Mouse (Mus musculus): ENCODE results near the gene Txk. TPM values are rescaled to one million over a fixed set of nuclear protein-coding genes. Genes with fewer than 3 reads are reported as not detected.

The Txk gene
- 0.03 TPM in 1 of 2 replicates, not detected in the other for polyA plus RNA-seq (2014; fragmentation: Nextera tagmentation; extraction: Ambion mirVana)

- no peak for DNase-seq (ENCODE audit: low spot score)
- ATAC-seq (ENCODE audit: insufficient number of reproducible peaks, low FRiP score, low TSS enrichment, low read depth): no peak
- Histone ChIP-seq H3K36me3 (ENCODE audit: control insufficient read depth, insufficient read depth, low read length) (no peaks in the 10 kb centered on the region), H3K4me1 (ENCODE audit: control insufficient read depth, insufficient read depth, low read length) (no peaks in the 10 kb centered on the region), H3K27me3 (ENCODE audit: control insufficient read depth, insufficient read depth, low read length) (no peaks in the 10 kb centered on the region), H3K27ac (replicated peaks; ENCODE audit: low read depth, low read length) (no peak within 1 kb of the TSS), H3K9ac (ENCODE audit: low read length) (no peak within 1 kb of the TSS), H3K9me3 (ENCODE audit: control insufficient read depth, low read length) (no peaks in the 10 kb centered on the region), H3K4me3 (ENCODE audit: low read depth, low read length) (no peak within 1 kb of the TSS), H3K4me2 (ENCODE audit: low read depth, severe bottlenecking) (no peak within 1 kb of the TSS)
- 85% methylated on average over 5 of the region's 5 CpGs for WGBS
Measured at GRCm38 (mm10) chr5:72752585-72752984, at the start of gene Txk. Gene Txk, minus strand, starts transcription at chr5:72752777.

- H3K27me3 ChIP-seq (ENCODE audit: control insufficient read depth, insufficient read depth, low read length): no peaks in the 10 kb centered on the region
- H3K4me2 ChIP-seq (ENCODE audit: low read depth, severe bottlenecking): no peak overlapping the region
- ATAC-seq (ENCODE audit: insufficient number of reproducible peaks, low FRiP score, low TSS enrichment, low read depth) (no peak), DNase-seq (ENCODE audit: low spot score) (no peak)
- no peaks in the 10 kb centered on the region for H3K9me3 ChIP-seq (ENCODE audit: control insufficient read depth, low read length)
- no peak overlapping the region for H3K9ac ChIP-seq (ENCODE audit: low read length)
- no peaks in the 10 kb centered on the region for H3K4me1 ChIP-seq (ENCODE audit: control insufficient read depth, insufficient read depth, low read length)
- no peak overlapping the region for H3K27ac ChIP-seq (replicated peaks; ENCODE audit: low read depth, low read length)
- 77% methylated on average over 4 of the region's 4 CpGs for WGBS
- H3K4me3 ChIP-seq (ENCODE audit: low read depth, low read length): no peak overlapping the region
- no peaks in the 10 kb centered on the region for H3K36me3 ChIP-seq (ENCODE audit: control insufficient read depth, insufficient read depth, low read length)
Measured at GRCm38 (mm10) chr5:72798563-72798962, 46.0 kb upstream of the Txk start.

- no peaks in the 10 kb centered on the region for H3K27me3 ChIP-seq (ENCODE audit: control insufficient read depth, insufficient read depth, low read length)
- H3K9me3 ChIP-seq (ENCODE audit: control insufficient read depth, low read length): no peaks in the 10 kb centered on the region
- H3K4me3 ChIP-seq (ENCODE audit: low read depth, low read length): no peak overlapping the region
- H3K4me2 ChIP-seq (ENCODE audit: low read depth, severe bottlenecking): no peak overlapping the region
- H3K9ac ChIP-seq (ENCODE audit: low read length): no peak overlapping the region
- no peak for ATAC-seq (ENCODE audit: insufficient number of reproducible peaks, low FRiP score, low TSS enrichment, low read depth)
- 65% methylated on average over 14 of the region's 14 CpGs for WGBS
- H3K27ac ChIP-seq (replicated peaks; ENCODE audit: low read depth, low read length): no peak overlapping the region
- H3K36me3 ChIP-seq (ENCODE audit: control insufficient read depth, insufficient read depth, low read length): no peaks in the 10 kb centered on the region
- peaks cover 2% of the 10 kb centered on the region; the same call in 1 of the 2 replicates for H3K4me1 ChIP-seq (ENCODE audit: control insufficient read depth, insufficient read depth, low read length)
- DNase-seq (ENCODE audit: low spot score): no peak
Measured at GRCm38 (mm10) chr5:72796186-72796613, 43.6 kb upstream of the Txk start.

- Histone ChIP-seq H3K4me3 (ENCODE audit: low read depth, low read length) (no peak overlapping the region), H3K9me3 (ENCODE audit: control insufficient read depth, low read length) (no peaks in the 10 kb centered on the region), H3K36me3 (ENCODE audit: control insufficient read depth, insufficient read depth, low read length) (no peaks in the 10 kb centered on the region), H3K4me2 (ENCODE audit: low read depth, severe bottlenecking) (no peak overlapping the region), H3K27ac (replicated peaks; ENCODE audit: low read depth, low read length) (no peak overlapping the region), H3K9ac (ENCODE audit: low read length) (no peak overlapping the region), H3K27me3 (ENCODE audit: control insufficient read depth, insufficient read depth, low read length) (no peaks in the 10 kb centered on the region), H3K4me1 (ENCODE audit: control insufficient read depth, insufficient read depth, low read length) (peaks cover 3% of the 10 kb centered on the region; the same call in 1 of the 2 replicates)
- WGBS: 71% methylated on average over 3 of the region's 3 CpGs
- no peak for DNase-seq (ENCODE audit: low spot score)
- ATAC-seq (ENCODE audit: insufficient number of reproducible peaks, low FRiP score, low TSS enrichment, low read depth): no peak
Measured at GRCm38 (mm10) chr5:72793309-72793850, 40.8 kb upstream of the Txk start.

GRCm38 (mm10) chr5:72791789-72792188 is 39.2 kb upstream of the Txk start:
- Histone ChIP-seq H3K9me3 (ENCODE audit: control insufficient read depth, low read length) (no peaks in the 10 kb centered on the region), H3K36me3 (ENCODE audit: control insufficient read depth, insufficient read depth, low read length) (no peaks in the 10 kb centered on the region), H3K4me2 (ENCODE audit: low read depth, severe bottlenecking) (no peak overlapping the region), H3K27me3 (ENCODE audit: control insufficient read depth, insufficient read depth, low read length) (no peaks in the 10 kb centered on the region), H3K4me1 (ENCODE audit: control insufficient read depth, insufficient read depth, low read length) (peaks cover 3% of the 10 kb centered on the region; the same call in 1 of the 2 replicates), H3K27ac (replicated peaks; ENCODE audit: low read depth, low read length) (no peak overlapping the region), H3K4me3 (ENCODE audit: low read depth, low read length) (no peak overlapping the region), H3K9ac (ENCODE audit: low read length) (no peak overlapping the region)
- 11% methylated on average over 6 of the region's 6 CpGs for WGBS
- DNase-seq (ENCODE audit: low spot score): no peak
- no peak for ATAC-seq (ENCODE audit: insufficient number of reproducible peaks, low FRiP score, low TSS enrichment, low read depth)

- peaks cover 3% of the 10 kb centered on the region; the same call in 1 of the 2 replicates for H3K4me1 ChIP-seq (ENCODE audit: control insufficient read depth, insufficient read depth, low read length)
- no peaks in the 10 kb centered on the region for H3K27me3 ChIP-seq (ENCODE audit: control insufficient read depth, insufficient read depth, low read length)
- DNase-seq (ENCODE audit: low spot score) (no peak), ATAC-seq (ENCODE audit: insufficient number of reproducible peaks, low FRiP score, low TSS enrichment, low read depth) (no peak)
- H3K4me2 ChIP-seq (ENCODE audit: low read depth, severe bottlenecking): no peak overlapping the region
- H3K9me3 ChIP-seq (ENCODE audit: control insufficient read depth, low read length): no peaks in the 10 kb centered on the region
- no peak overlapping the region for H3K9ac ChIP-seq (ENCODE audit: low read length)
- H3K4me3 ChIP-seq (ENCODE audit: low read depth, low read length): no peak overlapping the region
- no peaks in the 10 kb centered on the region for H3K36me3 ChIP-seq (ENCODE audit: control insufficient read depth, insufficient read depth, low read length)
- 42% methylated on average over 4 of the region's 4 CpGs for WGBS
- H3K27ac ChIP-seq (replicated peaks; ENCODE audit: low read depth, low read length): no peak overlapping the region
Measured at GRCm38 (mm10) chr5:72791386-72791785, 38.8 kb upstream of the Txk start.

GRCm38 (mm10) chr5:72785451-72785850 is 32.9 kb upstream of the Txk start:
- H3K4me2 ChIP-seq (ENCODE audit: low read depth, severe bottlenecking): no peak overlapping the region
- no peaks in the 10 kb centered on the region for H3K4me1 ChIP-seq (ENCODE audit: control insufficient read depth, insufficient read depth, low read length)
- ATAC-seq (ENCODE audit: insufficient number of reproducible peaks, low FRiP score, low TSS enrichment, low read depth): no peak
- no peaks in the 10 kb centered on the region for H3K36me3 ChIP-seq (ENCODE audit: control insufficient read depth, insufficient read depth, low read length)
- no peaks in the 10 kb centered on the region for H3K9me3 ChIP-seq (ENCODE audit: control insufficient read depth, low read length)
- no peak overlapping the region for H3K9ac ChIP-seq (ENCODE audit: low read length)
- H3K27me3 ChIP-seq (ENCODE audit: control insufficient read depth, insufficient read depth, low read length): no peaks in the 10 kb centered on the region
- no peak for DNase-seq (ENCODE audit: low spot score)
- H3K4me3 ChIP-seq (ENCODE audit: low read depth, low read length): no peak overlapping the region
- H3K27ac ChIP-seq (replicated peaks; ENCODE audit: low read depth, low read length): no peak overlapping the region
- 61% methylated on average over 4 of the region's 4 CpGs for WGBS

GRCm38 (mm10) chr5:72784719-72785118 is 32.1 kb upstream of the Txk start:
- Histone ChIP-seq H3K27ac (replicated peaks; ENCODE audit: low read depth, low read length) (no peak overlapping the region), H3K36me3 (ENCODE audit: control insufficient read depth, insufficient read depth, low read length) (no peaks in the 10 kb centered on the region), H3K9ac (ENCODE audit: low read length) (no peak overlapping the region), H3K9me3 (ENCODE audit: control insufficient read depth, low read length) (no peaks in the 10 kb centered on the region), H3K4me2 (ENCODE audit: low read depth, severe bottlenecking) (no peak overlapping the region), H3K27me3 (ENCODE audit: control insufficient read depth, insufficient read depth, low read length) (no peaks in the 10 kb centered on the region), H3K4me3 (ENCODE audit: low read depth, low read length) (no peak overlapping the region), H3K4me1 (ENCODE audit: control insufficient read depth, insufficient read depth, low read length) (no peaks in the 10 kb centered on the region)
- no peak for DNase-seq (ENCODE audit: low spot score)
- no peak for ATAC-seq (ENCODE audit: insufficient number of reproducible peaks, low FRiP score, low TSS enrichment, low read depth)
- WGBS: 78% methylated on average over 3 of the region's 3 CpGs

- Histone ChIP-seq H3K4me1 (ENCODE audit: control insufficient read depth, insufficient read depth, low read length) (no peaks in the 10 kb centered on the region), H3K9ac (ENCODE audit: low read length) (no peak overlapping the region), H3K9me3 (ENCODE audit: control insufficient read depth, low read length) (no peaks in the 10 kb centered on the region), H3K27me3 (ENCODE audit: control insufficient read depth, insufficient read depth, low read length) (no peaks in the 10 kb centered on the region), H3K36me3 (ENCODE audit: control insufficient read depth, insufficient read depth, low read length) (no peaks in the 10 kb centered on the region), H3K27ac (replicated peaks; ENCODE audit: low read depth, low read length) (no peak overlapping the region), H3K4me3 (ENCODE audit: low read depth, low read length) (no peak overlapping the region), H3K4me2 (ENCODE audit: low read depth, severe bottlenecking) (no peak overlapping the region)
- no peak for DNase-seq (ENCODE audit: low spot score)
- no peak for ATAC-seq (ENCODE audit: insufficient number of reproducible peaks, low FRiP score, low TSS enrichment, low read depth)
- WGBS: 77% methylated on average over 8 of the region's 8 CpGs
Measured at GRCm38 (mm10) chr5:72783957-72784356, 31.4 kb upstream of the Txk start.
